Mouse (Mus musculus) inflammation-experienced regulatory T-cells, adult 6 months (primary cell): ENCODE data around the gene Ccdc115. TPM values are rescaled to one million over a fixed set of nuclear protein-coding genes. Genes with fewer than 3 reads are reported as not detected.

ENCODE experiments used
- polyA plus RNA-seq, 3 experiments: library from polyadenylated mRNA; unstranded; fragments of 100-300 nt; shearing (Covaris generic); gene quantifications; one replicate each; pipeline ENCODE4 v1.2.1; 2017

The Ccdc115 gene
- polyA plus RNA-seq, 3 experiments from 2014 or later: 31.8 to 43.9 (median 37.2) TPM

Other genes starting within 250 kb of the Ccdc115 start
- gene Imp4, start 179 bp upstream of the Ccdc115 start, polyA plus RNA-seq: 100 to 1,000 TPM in 2 of 3 experiments, 10 to 100 TPM in 1; 97.9 to 160 (median 117) TPM
- gene Ptpn18, start 20.1 kb upstream of the Ccdc115 start, polyA plus RNA-seq: 100 to 1,000 TPM; 161 to 189 (median 165) TPM
- not detected for gene Prss39, start 58.7 kb upstream of the Ccdc115 start, polyA plus RNA-seq
- gene Cfc1, start 96.0 kb upstream of the Ccdc115 start, polyA plus RNA-seq: under 1 TPM in 1 of 3 experiments, not detected in 2; 0.59 TPM
- not detected for gene Prss40, start 121.3 kb upstream of the Ccdc115 start, polyA plus RNA-seq
- gene Amer3, start 140.0 kb upstream of the Ccdc115 start, polyA plus RNA-seq: not detected